Mouse (Mus musculus) MEL (cell line): Measurements from ENCODE around the gene Fam124a. TPM values are rescaled to one million over a fixed set of nuclear protein-coding genes. Genes with fewer than 3 reads are reported as not detected.

Source experiments
- DNase-seq: peaks from one replicate; pipeline ENCODE4 v3.0.0; 2011; ENCODE audit warnings: low read depth, low spot score
- H3K27ac ChIP-seq: 2 replicates; pipeline ENCODE4 v1.5.1; 2012; ENCODE audit warnings: low read depth, mild to moderate bottlenecking, control low read depth, low read length, moderate library complexity; ENCODE audit not compliant: control insufficient read depth
- H3K27me3 ChIP-seq, 2 experiments: fragments of 150-350 bp in 1 of 2; sonication (generic) in 1 of 2; 2 replicates each; pipeline ENCODE4 v1.6.1; 2012; ENCODE audit warnings: low read length in 2 of 2, mild to moderate bottlenecking in 2 of 2, improper control_type of control experiment in 1 of 2, moderate library complexity in 1 of 2; ENCODE audit not compliant: insufficient read depth in 2 of 2, control insufficient read depth in 1 of 2
- H3K36me3 ChIP-seq, 2 experiments: 2 replicates each; pipeline ENCODE4 v1.6.1; 2012 to 2014; ENCODE audit warnings: low read length in 2 of 2, improper control_type of control experiment in 1 of 2, inconsistent platforms in 1 of 2, mild to moderate bottlenecking in 1 of 2; ENCODE audit not compliant: insufficient read depth in 2 of 2, control insufficient read depth in 1 of 2
- H3K4me1 ChIP-seq, 2 experiments: fragments of 150-350 bp in 1 of 2; sonication (generic) in 1 of 2; 2 replicates each; pipeline ENCODE4 v1.6.1; 2012; ENCODE audit warnings: low read length in 2 of 2, improper control_type of control experiment in 1 of 2, mild to moderate bottlenecking in 1 of 2; ENCODE audit not compliant: insufficient read depth in 2 of 2, control insufficient read depth in 1 of 2
- H3K4me3 ChIP-seq, 2 experiments: fragments of 150-350 bp in 1 of 2; sonication (generic) in 1 of 2; 2 replicates each; pipeline ENCODE4 v1.5.1; 2012; ENCODE audit warnings: low read depth in 2 of 2, low read length in 2 of 2, mild to moderate bottlenecking in 2 of 2, moderate library complexity in 2 of 2, control low read depth in 1 of 2, improper control_type of control experiment in 1 of 2; ENCODE audit not compliant: control insufficient read depth in 1 of 2, insufficient read depth in 1 of 2
- H3K79me2 ChIP-seq: 2 replicates; pipeline ENCODE4 v1.6.1; 2012; ENCODE audit warnings: mild to moderate bottlenecking, low read length, moderate library complexity; ENCODE audit not compliant: control insufficient read depth, poor library complexity, insufficient read depth
- H3K9ac ChIP-seq: 2 replicates; pipeline ENCODE4 v1.6.1; 2012; ENCODE audit warnings: low read depth, mild to moderate bottlenecking, control low read depth, low read length, moderate library complexity; ENCODE audit not compliant: control insufficient read depth, poor library complexity, severe bottlenecking
- H3K9me3 ChIP-seq: fragments of 150-350 bp; sonication (generic); replicated peaks from 2 replicates; pipeline ENCODE4 v1.6.1; 2012; ENCODE audit warnings: mild to moderate bottlenecking, low read length, improper control_type of control experiment, moderate library complexity; ENCODE audit not compliant: insufficient read depth
- BHLHE40 ChIP-seq: IDR thresholded peaks from 2 replicates; pipeline ENCODE4 v1.6.1; 2012; ENCODE audit warnings: low read depth, mild to moderate bottlenecking, inconsistent platforms, low read length, improper control_type of control experiment, borderline replicate concordance
- CHD2 ChIP-seq: IDR thresholded peaks from 2 replicates; pipeline ENCODE4 v1.6.1; 2011; ENCODE audit warnings: low read length, improper control_type of control experiment
- E2F4 ChIP-seq: IDR thresholded peaks from 2 replicates; pipeline ENCODE4 v1.6.1; 2011; ENCODE audit warnings: low read depth, low read length, improper control_type of control experiment, borderline replicate concordance
- ELF1 ChIP-seq: IDR thresholded peaks from 2 replicates; pipeline ENCODE4 v1.6.1; 2014; ENCODE audit warnings: low read depth, mild to moderate bottlenecking, inconsistent platforms, low read length, improper control_type of control experiment, moderate library complexity
- GATA1 ChIP-seq: IDR thresholded peaks from 2 replicates; pipeline ENCODE4 v1.6.1; 2011; ENCODE audit warnings: low read depth, low read length, improper control_type of control experiment
- HCFC1 ChIP-seq: IDR thresholded peaks from 2 replicates; pipeline ENCODE4 v1.6.1; 2012; ENCODE audit warnings: low read depth, mild to moderate bottlenecking, inconsistent platforms, low read length, improper control_type of control experiment, moderate library complexity
- JUND ChIP-seq: IDR thresholded peaks from 2 replicates; pipeline ENCODE4 v1.6.1; 2011; ENCODE audit warnings: low read depth, mild to moderate bottlenecking, improper control_type of control experiment, low read length
- KAT2A ChIP-seq: conservative IDR thresholded peaks from 2 replicates; pipeline ENCODE4 v1.6.1; 2012; ENCODE audit warnings: low read depth, low read length, improper control_type of control experiment, inconsistent platforms
- MAX ChIP-seq: IDR thresholded peaks from 2 replicates; pipeline ENCODE4 v1.6.1; 2011; ENCODE audit warnings: low read length, improper control_type of control experiment
- MAZ ChIP-seq: IDR thresholded peaks from 2 replicates; pipeline ENCODE4 v1.6.1; 2012; ENCODE audit warnings: low read depth, mild to moderate bottlenecking, inconsistent platforms, low read length, improper control_type of control experiment
- MEF2A ChIP-seq: IDR thresholded peaks from 2 replicates; pipeline ENCODE4 v1.6.1; 2014; ENCODE audit warnings: low read depth, mild to moderate bottlenecking, inconsistent platforms, low read length, improper control_type of control experiment; ENCODE audit not compliant: poor library complexity, insufficient replicate concordance, severe bottlenecking; ENCODE audit errors: extremely low read depth
- MYB ChIP-seq: IDR thresholded peaks from 2 replicates; pipeline ENCODE4 v1.6.1; 2011; ENCODE audit warnings: mild to moderate bottlenecking, low read depth, low read length, improper control_type of control experiment
- RAD21 ChIP-seq: IDR thresholded peaks from 2 replicates; pipeline ENCODE4 v1.6.1; 2011; ENCODE audit warnings: mild to moderate bottlenecking, low read depth, low read length, improper control_type of control experiment
- SMC3 ChIP-seq: IDR thresholded peaks from 2 replicates; pipeline ENCODE4 v1.6.1; 2011; ENCODE audit warnings: low read depth, low read length, improper control_type of control experiment
- TAL1 ChIP-seq: IDR thresholded peaks from 2 replicates; pipeline ENCODE4 v1.6.1; 2012; ENCODE audit warnings: mild to moderate bottlenecking, inconsistent platforms, low read length, moderate library complexity, mixed read lengths
- TBP ChIP-seq: IDR thresholded peaks from 2 replicates; pipeline ENCODE4 v1.8.0; 2011; ENCODE audit warnings: low read depth, low read length, improper control_type of control experiment
- UBTF ChIP-seq: IDR thresholded peaks from 2 replicates; pipeline ENCODE4 v1.6.1; 2012; ENCODE audit warnings: low read depth, mild to moderate bottlenecking, inconsistent platforms, low read length, improper control_type of control experiment, moderate library complexity, borderline replicate concordance; ENCODE audit not compliant: insufficient read depth
- ZMIZ1 ChIP-seq: IDR thresholded peaks from 2 replicates; pipeline ENCODE4 v1.6.1; 2012; ENCODE audit warnings: low read depth, mild to moderate bottlenecking, inconsistent platforms, low read length, improper control_type of control experiment, moderate library complexity
- ZNF384 ChIP-seq: IDR thresholded peaks from 2 replicates; pipeline ENCODE4 v1.6.1; 2012; ENCODE audit warnings: low read depth, mild to moderate bottlenecking, inconsistent platforms, low read length, improper control_type of control experiment
- polyA plus RNA-seq, 2 experiments: library from polyadenylated mRNA; stranded (reverse) in 1 of 2; unstranded in 1 of 2; fragments of >175 nt in 1 of 2; fragments of >200 nt in 1 of 2; gene quantifications; 2 replicates each; pipeline versions ENCODE4 v1.2.1 to v1.2.4; 2012; ENCODE audit warnings: low replicate concordance in 2 of 2, low read depth in 1 of 2; ENCODE audit not compliant: insufficient read length in 2 of 2, insufficient read depth in 1 of 2, missing spikeins in 1 of 2
- total RNA-seq: library from RNA; depleted of rRNA; stranded (reverse); fragments of 300-350 nt; gene quantifications from 2 replicates; pipeline ENCODE4 v1.2.3, GENCODE M21; 2012

Gene Fam124a
- total and polyA plus RNA-seq, 3 experiments: not detected

GRCm38 (mm10) chr14:62600109-62600522, 44.6 kb downstream of the Fam124a start:
- H3K36me3 ChIP-seq: no peaks in the 10 kb centered on the region
- H3K27ac ChIP-seq: no peak overlapping the region
- DNase-seq: no peak
- H3K9me3 ChIP-seq: no peaks in the 10 kb centered on the region
- no peaks in the 10 kb centered on the region for H3K79me2 ChIP-seq
- H3K27me3 ChIP-seq: no peaks in the 10 kb centered on the region
- no peak overlapping the region for H3K4me3 ChIP-seq
- no peaks in the 10 kb centered on the region for H3K4me1 ChIP-seq
- no peak overlapping the region for H3K9ac ChIP-seq
- no peak for TF ChIP-seq MAX
- no peak for TF ChIP-seq GATA1
- TF ChIP-seq MEF2A: no peak
- no peak for TF ChIP-seq UBTF
- no peak for TF ChIP-seq JUND
- no peak for TF ChIP-seq E2F4
- TF ChIP-seq ZMIZ1: no peak
- TF ChIP-seq TAL1: no peak
- no peak for TF ChIP-seq MYB
- TF ChIP-seq CHD2: no peak
- TF ChIP-seq ELF1: no peak
- no peak for TF ChIP-seq SMC3
- no peak for TF ChIP-seq BHLHE40
- no peak for TF ChIP-seq TBP
- no peak for TF ChIP-seq HCFC1

- Histone ChIP-seq H3K36me3 (no peaks in the 10 kb centered on the region), H3K9ac (no peak overlapping the region), H3K4me1 (no peaks in the 10 kb centered on the region), H3K27me3 (no peaks in the 10 kb centered on the region), H3K4me3 (no peak overlapping the region), H3K9me3 (no peaks in the 10 kb centered on the region), H3K79me2 (no peaks in the 10 kb centered on the region), H3K27ac (no peak overlapping the region)
- TF ChIP-seq SMC3 (no peak), ZNF384 (no peak), RAD21 (no peak), KAT2A (no peak), MAZ (no peak)
- no peak for DNase-seq
Observed at GRCm38 (mm10) chr14:62602271-62602670, 46.7 kb downstream of the Fam124a start.
